Mouse (Mus musculus) adrenal gland, postnatal 4 days (tissue): ENCODE measurements around the gene Mindy4b-ps. TPM values are rescaled to one million over a fixed set of nuclear protein-coding genes. Genes with fewer than 3 reads are reported as not detected.
"Not testable (repeated sequence)": the region's sequence is repeated elsewhere in the genome, so short reads cannot be mapped to it uniquely, and the experiment has no call there.

ENCODE experiments used
- DNase-seq, 2 experiments: peaks; one replicate each; pipeline ENCODE4 v3.0.0; 2021 to 2022; ENCODE audit warnings: low spot score in 2 of 2, mixed read lengths in 2 of 2
- long read RNA-seq, 2 experiments: library from polyadenylated mRNA; stranded (forward); transcript quantifications; one replicate each; pipeline ENCODE4 v2.0.0; 2021
- total RNA-seq, 2 experiments: library from RNA; stranded (reverse); gene quantifications; 2 replicates each; pipeline ENCODE4 v1.2.3; 2021

The Mindy4b-ps gene
- not detected for total RNA-seq
- long read RNA-seq, experiment 1 = 0 reads
- long read RNA-seq, experiment 2 = 0 reads

- DNase-seq = no peak
Measured at GRCm38 (mm10) chr3:58822211-58822610, at the start of gene Mindy4b-ps. Mindy4b-ps (minus strand) TSS chr3:58822311.

- DNase-seq = not testable (repeated sequence)
Measured at GRCm38 (mm10) chr3:58871882-58872281, 49.8 kb upstream of the Mindy4b-ps start.

- no peak for DNase-seq
Measured at GRCm38 (mm10) chr3:58865690-58866089, 43.6 kb upstream of the Mindy4b-ps start.

- no peak for DNase-seq
Measured at GRCm38 (mm10) chr3:58862976-58863375, 40.9 kb upstream of the Mindy4b-ps start.

GRCm38 (mm10) chr3:58843415-58843814 is 21.3 kb upstream of the Mindy4b-ps start:
- DNase-seq = no peak

- DNase-seq = no peak
Measured at GRCm38 (mm10) chr3:58833442-58834160, 11.5 kb upstream of the Mindy4b-ps start.

- DNase-seq = no peak
Measured at GRCm38 (mm10) chr3:58832888-58833287, 10.8 kb upstream of the Mindy4b-ps start.

GRCm38 (mm10) chr3:58831586-58831985 is 9.5 kb upstream of the Mindy4b-ps start:
- no peak for DNase-seq

- DNase-seq = no peak
Measured at GRCm38 (mm10) chr3:58829926-58830325, 7.8 kb upstream of the Mindy4b-ps start.

- no peak for DNase-seq
Measured at GRCm38 (mm10) chr3:58828366-58829153, 6.4 kb upstream of the Mindy4b-ps start.

- DNase-seq = no peak
Measured at GRCm38 (mm10) chr3:58826266-58826665, 4.2 kb upstream of the Mindy4b-ps start.

GRCm38 (mm10) chr3:58817337-58817736 is 4.8 kb downstream of the Mindy4b-ps start:
- DNase-seq = no peak

GRCm38 (mm10) chr3:58814191-58814590 is 7.9 kb downstream of the Mindy4b-ps start:
- no peak for DNase-seq

- DNase-seq = no peak
Measured at GRCm38 (mm10) chr3:58810353-58810752, 11.8 kb downstream of the Mindy4b-ps start.

- no peak for DNase-seq
Measured at GRCm38 (mm10) chr3:58809111-58809915, 12.8 kb downstream of the Mindy4b-ps start.

GRCm38 (mm10) chr3:58808636-58809035 is 13.5 kb downstream of the Mindy4b-ps start:
- DNase-seq = no peak

- no peak for DNase-seq
Measured at GRCm38 (mm10) chr3:58804745-58805144, 17.4 kb downstream of the Mindy4b-ps start.

GRCm38 (mm10) chr3:58798676-58799075 is 23.4 kb downstream of the Mindy4b-ps start:
- no peak for DNase-seq

- DNase-seq = no peak
Measured at GRCm38 (mm10) chr3:58798245-58798644, 23.9 kb downstream of the Mindy4b-ps start.

- no peak for DNase-seq
Measured at GRCm38 (mm10) chr3:58789473-58789872, 32.6 kb downstream of the Mindy4b-ps start.

GRCm38 (mm10) chr3:58789033-58789432 is 33.1 kb downstream of the Mindy4b-ps start:
- no peak for DNase-seq
